Mouse (Mus musculus) ES-E14 (cell line): Measurements from ENCODE around the gene Tbc1d4. TPM values are rescaled to one million over a fixed set of nuclear protein-coding genes. Genes with fewer than 3 reads are reported as not detected.

ENCODE experiments used
- DNase-seq: peaks from one replicate; pipeline ENCODE4 v3.0.0-alpha.2; 2013; ENCODE audit warnings: low read depth, low spot score
- H3K27ac ChIP-seq: 2 replicates; pipeline ENCODE4 v1.5.1; 2012; ENCODE audit warnings: low read depth, mild to moderate bottlenecking, low read length, moderate library complexity, mixed read lengths; ENCODE audit not compliant: poor library complexity, insufficient read depth, severe bottlenecking
- H3K36me3 ChIP-seq: 2 replicates; pipeline ENCODE4 v1.6.1; 2012; ENCODE audit warnings: mild to moderate bottlenecking, low read length, moderate library complexity, mixed read lengths; ENCODE audit not compliant: control insufficient read depth, poor library complexity, insufficient read depth, severe bottlenecking
- H3K4me1 ChIP-seq, 2 experiments: fragments of 150-350 bp in 1 of 2; sonication (generic) in 1 of 2; 2 replicates each; pipeline ENCODE4 v1.6.1; 2012; ENCODE audit warnings: low read length in 2 of 2, mild to moderate bottlenecking in 1 of 2, mixed read lengths in 1 of 2; ENCODE audit not compliant: control insufficient read depth in 2 of 2, insufficient read depth in 2 of 2, poor library complexity in 1 of 2
- H3K4me3 ChIP-seq, 2 experiments: fragments of 150-350 bp in 1 of 2; sonication (generic) in 1 of 2; 2 replicates each; pipeline ENCODE4 v1.5.1; 2012; ENCODE audit warnings: low read length in 2 of 2, low read depth in 1 of 2, mild to moderate bottlenecking in 1 of 2, mixed read lengths in 1 of 2; ENCODE audit not compliant: insufficient read depth in 1 of 2, poor library complexity in 1 of 2, severe bottlenecking in 1 of 2
- H3K9ac ChIP-seq: 2 replicates; pipeline ENCODE4 v1.6.1; 2012; ENCODE audit warnings: low read depth, mild to moderate bottlenecking, low read length, mixed read lengths; ENCODE audit not compliant: poor library complexity, insufficient read depth, severe bottlenecking
- H3K9me3 ChIP-seq: fragments of 150-350 bp; sonication (generic); 2 replicates; pipeline ENCODE4 v1.6.1; 2012; ENCODE audit warnings: low read depth, mild to moderate bottlenecking, low read length; ENCODE audit not compliant: control insufficient read depth, insufficient read depth
- CHD2 ChIP-seq: IDR thresholded peaks from 2 replicates; pipeline ENCODE4 v1.6.1; 2014; ENCODE audit warnings: mild to moderate bottlenecking, low read depth, low read length, inconsistent platforms
- HCFC1 ChIP-seq: IDR thresholded peaks from 2 replicates; pipeline ENCODE4 v1.6.1; 2012; ENCODE audit warnings: low read length, inconsistent platforms, borderline replicate concordance; ENCODE audit not compliant: insufficient read depth
- MAFK ChIP-seq: IDR thresholded peaks from 2 replicates; pipeline ENCODE4 v1.6.1; 2014; ENCODE audit warnings: mild to moderate bottlenecking, low read depth, low read length, inconsistent platforms; ENCODE audit not compliant: insufficient read depth
- ZC3H11A ChIP-seq: IDR thresholded peaks from 2 replicates; pipeline ENCODE4 v1.6.1; 2012; ENCODE audit warnings: low read depth, mild to moderate bottlenecking, inconsistent platforms, low read length, borderline replicate concordance
- ZNF384 ChIP-seq: IDR thresholded peaks from 2 replicates; pipeline ENCODE4 v1.6.1; 2012; ENCODE audit warnings: low read depth, low read length, inconsistent platforms
- in situ Hi-C, 2 experiments: fragments of 600-800 bp; cut with MboI; formaldehyde crosslinking; loops; one replicate each; pipeline ENCODE4 v1.15.1; 2025; ENCODE audit warnings: low sequenced_read_pairs in 2 of 2, inconsistent platforms in 1 of 2; ENCODE audit not compliant: unreplicated experiment in 2 of 2
- total RNA-seq: library from RNA; depleted of rRNA; stranded (reverse); fragments of 300-350 nt; gene quantifications from 2 replicates; pipeline ENCODE4 v1.2.3, GENCODE M21; 2012

Gene Tbc1d4
- total RNA-seq, 1 experiment: 1.1 TPM

DNA sequence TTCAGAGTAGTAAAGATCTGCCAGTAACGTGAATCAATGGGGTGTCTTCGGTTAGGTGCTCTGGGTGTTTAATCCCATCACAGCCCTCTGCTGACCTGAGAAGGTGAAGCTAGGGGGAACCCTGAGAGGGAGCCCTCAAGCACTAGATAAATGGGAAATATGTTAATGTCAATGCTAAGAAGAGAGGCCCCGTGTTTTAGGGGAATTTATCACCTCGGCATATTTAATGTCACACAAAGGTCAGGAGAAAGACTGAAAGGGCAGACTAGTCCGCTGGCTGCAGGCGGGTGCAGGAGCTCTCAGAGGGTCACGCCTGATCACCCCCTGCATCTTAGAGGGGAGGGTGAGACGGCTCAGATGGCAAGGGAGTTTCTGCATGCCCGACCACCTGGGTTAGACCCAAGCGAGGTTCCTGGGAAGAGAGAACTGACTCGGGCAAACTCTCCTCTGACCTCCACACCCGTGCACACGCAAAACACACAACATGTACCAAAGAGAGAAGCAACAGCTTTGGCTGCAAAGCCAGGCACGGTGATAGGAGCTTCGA is 120.7 kb downstream of the Tbc1d4 start:
- Histone ChIP-seq H3K4me3 (no peak overlapping the region; a peak in 1 of 4 replicates), H3K9ac (peak overlapping the region; percentile 49; the same call in 1 of the 2 replicates), H3K9me3 (no peaks in the 10 kb centered on the region), H3K4me1 (no peaks in the 10 kb centered on the region), H3K27ac (0 out of 2 replicates have a peak overlapping the region, but pooled peaks have one; percentile 10), H3K36me3 (no peaks in the 10 kb centered on the region)
- in situ Hi-C loops: no loop called here
- no peak for DNase-seq
- no peak for TF ChIP-seq ZC3H11A
- TF ChIP-seq HCFC1: no peak
- no peak for TF ChIP-seq MAFK
- TF ChIP-seq ZNF384: no peak

GRCm38 (mm10) chr14:101486550-101486949 is 122.4 kb downstream of the Tbc1d4 start:
- no peaks in the 10 kb centered on the region for H3K36me3 ChIP-seq
- no peaks in the 10 kb centered on the region for H3K9me3 ChIP-seq
- TF ChIP-seq MAFK (no peak), HCFC1 (no peak), CHD2 (no peak), ZC3H11A (no peak), ZNF384 (no peak)
- no peaks in the 10 kb centered on the region for H3K4me1 ChIP-seq
- no peak overlapping the region for H3K9ac ChIP-seq
- no peak for DNase-seq
- no peak overlapping the region for H3K4me3 ChIP-seq
- no peak overlapping the region for H3K27ac ChIP-seq
- in situ Hi-C loops: no loop called here

DNA sequence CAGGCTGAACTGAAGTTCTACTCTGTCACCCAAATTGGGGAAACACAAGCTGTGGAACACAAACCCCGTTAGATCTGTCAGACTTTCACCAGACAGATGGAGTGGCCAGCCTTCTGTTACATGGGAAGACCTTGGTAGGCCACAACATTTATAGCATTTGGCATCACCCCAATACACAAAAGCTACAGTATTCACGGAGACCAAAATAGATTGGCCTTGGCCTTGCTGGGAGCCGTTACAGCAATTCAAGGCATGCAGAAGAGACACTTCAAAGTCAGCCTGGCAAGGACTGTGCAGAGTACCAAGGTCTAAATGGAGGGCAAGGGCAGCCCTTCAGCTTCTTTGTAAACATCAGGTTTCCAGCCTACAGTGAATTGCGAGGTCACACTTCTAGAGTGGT is 125.8 kb downstream of the Tbc1d4 start:
- Histone ChIP-seq H3K9me3 (no peaks in the 10 kb centered on the region), H3K4me1 (no peaks in the 10 kb centered on the region), H3K9ac (no peak overlapping the region), H3K4me3 (no peak overlapping the region), H3K36me3 (no peaks in the 10 kb centered on the region), H3K27ac (no peak overlapping the region)
- in situ Hi-C loops: no loop called here
- DNase-seq: no peak
- TF ChIP-seq MAFK (no peak), ZC3H11A (no peak), CHD2 (no peak), ZNF384 (no peak), HCFC1 (no peak)

DNA sequence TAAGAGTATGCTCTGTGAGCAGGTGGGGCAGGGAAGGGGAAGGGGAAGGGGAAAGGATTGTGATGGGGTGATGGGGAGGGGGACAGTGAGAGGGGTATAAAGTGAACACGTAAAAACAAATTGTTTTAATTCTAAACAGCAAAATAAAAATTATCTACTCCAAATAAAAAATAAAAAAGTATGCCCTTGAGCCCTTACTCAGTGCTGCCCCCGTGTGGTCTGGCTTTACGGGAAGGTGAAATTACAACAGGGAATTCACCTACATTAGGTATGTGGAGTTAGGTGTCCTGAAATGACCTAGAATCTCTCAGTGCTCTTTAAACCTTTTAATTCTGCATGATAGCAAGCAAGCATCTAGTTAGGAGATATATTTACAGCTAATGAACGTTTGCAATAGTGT is 126.7 kb downstream of the Tbc1d4 start:
- H3K9ac ChIP-seq: no peak overlapping the region
- in situ Hi-C loops: no loop called here
- peak; percentile 19 for DNase-seq
- H3K36me3 ChIP-seq: no peaks in the 10 kb centered on the region
- TF ChIP-seq ZNF384 (peak; percentile 68; the same call in 1 of the 2 replicates), CHD2 (no peak)
- H3K4me3 ChIP-seq: no peak overlapping the region
- no peaks in the 10 kb centered on the region for H3K4me1 ChIP-seq
- H3K9me3 ChIP-seq: no peaks in the 10 kb centered on the region
- no peak overlapping the region for H3K27ac ChIP-seq

DNA sequence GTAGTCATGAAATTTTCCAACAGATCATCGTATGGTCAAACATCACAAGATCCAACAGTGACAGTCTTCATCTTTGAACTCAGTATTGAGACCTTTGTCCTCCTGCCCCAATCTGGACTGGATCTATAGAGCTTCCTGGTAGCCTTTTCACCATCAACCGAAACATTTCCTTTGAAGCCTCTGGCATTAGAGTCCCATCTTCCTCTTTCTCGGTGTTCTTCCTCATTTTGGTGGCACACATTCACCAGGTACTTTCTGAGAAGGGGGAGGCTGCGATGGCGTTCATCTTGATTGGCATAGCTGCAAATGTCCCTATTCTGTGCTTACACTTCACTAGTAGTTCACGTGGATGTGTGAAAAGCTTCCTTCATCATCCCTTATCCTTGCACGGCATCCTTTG is 127.8 kb downstream of the Tbc1d4 start:
- in situ Hi-C loops: no loop called here
- H3K36me3 ChIP-seq: no peaks in the 10 kb centered on the region
- DNase-seq: no peak
- no peak overlapping the region for H3K9ac ChIP-seq
- H3K4me1 ChIP-seq: no peaks in the 10 kb centered on the region
- no peak overlapping the region for H3K27ac ChIP-seq
- no peaks in the 10 kb centered on the region for H3K9me3 ChIP-seq
- TF ChIP-seq ZC3H11A: no peak
- no peak for TF ChIP-seq MAFK
- no peak for TF ChIP-seq CHD2
- TF ChIP-seq ZNF384: no peak
- no peak for TF ChIP-seq HCFC1
- no peak overlapping the region for H3K4me3 ChIP-seq
